21 mouse cellular contexts compared by ENCODE assay signal in genomic region chr12:91844542-91844941, GRCm38 (mm10). TPM values are rescaled to one million over a fixed set of nuclear protein-coding genes. Genes with fewer than 3 reads are reported as not detected.
DNase-seq lines count a peak whose midpoint lies in the region; ATAC-seq and TF ChIP-seq lines count a peak whose summit lies in the region.
"Had no signal": no experiment of that assay in that cellular context is flagged by ENCODE, and none has a peak within 500 bp of the region (broad histone marks: within the 10 kb centered on the region; RNA-seq: fewer than 3 reads in every experiment).

No protein-coding gene starts in this region.

- dilution Hi-C loops in CH12.LX (cut with MboI; ENCODE audit: extremely low pct_ligation_motif_present, extremely low pct_unique_long_range_greater_than_20kb, low sequenced_read_pairs): no loop called here

- H3K36me3 ChIP-seq in liver, adult 2 months (ENCODE audit: control insufficient read depth, insufficient read depth, low read length): peaks cover 29% of the 10 kb centered on the region
- H3K36me3 ChIP-seq in CH12.LX (replicated peaks in 1 of 2; ENCODE audit: control insufficient read depth in 1 of 2, insufficient read depth in 1 of 2, low read length in 1 of 2): peaks cover 30 to 61% of the 10 kb centered on the region in 2 experiments
- H3K36me3 ChIP-seq in liver, embryonic 16.5 days (ENCODE audit: control insufficient read depth, insufficient read depth): peaks cover 17% of the 10 kb centered on the region
- H3K36me3 ChIP-seq in heart, embryonic 10.5 days: peaks cover 33% of the 10 kb centered on the region

- peak overlapping the region; percentile 83 for H3K4me2 ChIP-seq in CH12.LX (ENCODE audit: insufficient read depth, low read depth, poor library complexity, severe bottlenecking)
- H3K4me2 ChIP-seq in liver, embryonic 16.5 days (ENCODE audit: low read depth, low read length): peak overlapping the region; percentile 32; the same call in 1 of the 2 replicates
- H3K4me2 ChIP-seq: embryonic facial prominence, embryonic 15.5 days; forebrain, embryonic 15.5 days; heart, embryonic 11.5 days; heart, embryonic 15.5 days; hindbrain, embryonic 15.5 days had no signal

- no peak overlapping the region for H3K9ac ChIP-seq in liver, adult 2 months (ENCODE audit: low read depth, low read length)
- H3K9ac ChIP-seq in CH12.LX (ENCODE audit: insufficient read depth, low read depth): peak overlapping the region; percentile 97
- no peak overlapping the region for H3K9ac ChIP-seq in liver, embryonic 16.5 days (ENCODE audit: low read depth, low read length)
- H3K9ac ChIP-seq: embryonic facial prominence, embryonic 15.5 days; forebrain, embryonic 15.5 days; heart, embryonic 15.5 days; hindbrain, embryonic 15.5 days had no signal

- H3K4me1 ChIP-seq in liver, adult 2 months (ENCODE audit: control insufficient read depth, insufficient read depth, low read length): peaks cover 16% of the 10 kb centered on the region
- peaks cover 4 to 31% of the 10 kb centered on the region in 2 experiments for H3K4me1 ChIP-seq in CH12.LX (ENCODE audit: control insufficient read depth in 1 of 2, insufficient read depth in 2 of 2)
- peaks cover 11% of the 10 kb centered on the region for H3K4me1 ChIP-seq in liver, embryonic 16.5 days (ENCODE audit: control insufficient read depth, low read depth, low read length)
- H3K4me1 ChIP-seq in heart, embryonic 10.5 days: 0 out of 2 replicates have a peak, but pooled peaks cover 7% of the 10 kb centered on the region

- in situ Hi-C loops in CH12.LX (cut with MboI; ENCODE audit: low pct_ligation_motif_present, low pct_unique_long_range_greater_than_20kb, low sequenced_read_pairs): no loop called here

- H3K4me3 ChIP-seq in liver, adult 2 months (ENCODE audit: insufficient read depth, low read depth, low read length): no peak overlapping the region
- no peak overlapping the region for H3K4me3 ChIP-seq in CH12.LX (replicated peaks in 1 of 3; ENCODE audit: low read depth in 2 of 3, low read length in 2 of 3, poor library complexity in 1 of 3)
- H3K4me3 ChIP-seq in liver, embryonic 16.5 days (ENCODE audit: low read depth, low read length): no peak overlapping the region
- H3K4me3 ChIP-seq in heart, embryonic 10.5 days: no peak overlapping the region
- H3K4me3 ChIP-seq: embryonic facial prominence, embryonic 15.5 days; erythroblast, embryonic 14.5 days; forebrain, embryonic 15.5 days; heart, embryonic 15.5 days; hindbrain, embryonic 15.5 days had no signal

- no peak for ATAC-seq in liver, embryonic 16.5 days (ENCODE audit: low read depth)
- ATAC-seq: forebrain, embryonic 15.5 days had no signal

- DNase-seq in liver, adult 2 months (ENCODE audit: extremely low read depth, low read depth, low spot score): peak; percentile 60
- DNase-seq in liver: no peak
- no peak for DNase-seq in CH12.LX (ENCODE audit: extremely low read depth)
- DNase-seq in ZHBTc4 (ENCODE audit: low read depth, low spot score): peak; percentile 19
- no peak for DNase-seq in heart, embryonic 10.5 days (ENCODE audit: low spot score)
- no peak for DNase-seq in layer of hippocampus, postnatal 36 days
- DNase-seq in layer of hippocampus, adult 9-10 months (ENCODE audit: low spot score): no peak
- DNase-seq: adrenal gland, postnatal 14 days; cerebellum, adult 18-20 months; cerebellum, adult 9-11 months; cerebellum, postnatal 36 days; gastrocnemius, postnatal 10 days; heart, adult 18-20 months; heart, postnatal 14 days had no signal

- H3K9me3 ChIP-seq in CH12.LX (replicated peaks; ENCODE audit: low read length): no peaks in the 10 kb centered on the region
- no peaks in the 10 kb centered on the region for H3K9me3 ChIP-seq in liver, embryonic 16.5 days (replicated peaks; ENCODE audit: control insufficient read depth, low read length)
- H3K9me3 ChIP-seq in heart, embryonic 10.5 days: no peaks in the 10 kb centered on the region
- H3K9me3 ChIP-seq: embryonic facial prominence, embryonic 15.5 days; forebrain, embryonic 15.5 days; heart, embryonic 15.5 days; hindbrain, embryonic 15.5 days had no signal

- no peaks in the 10 kb centered on the region for H3K27me3 ChIP-seq in liver, adult 2 months (ENCODE audit: control insufficient read depth, insufficient read depth, low read length)
- H3K27me3 ChIP-seq in CH12.LX (replicated peaks): no peaks in the 10 kb centered on the region
- no peaks in the 10 kb centered on the region for H3K27me3 ChIP-seq in liver, embryonic 16.5 days (ENCODE audit: control insufficient read depth, insufficient read depth, low read depth, low read length)
- no peaks in the 10 kb centered on the region for H3K27me3 ChIP-seq in heart, embryonic 10.5 days (ENCODE audit: insufficient read depth, poor library complexity, severe bottlenecking)
- H3K27me3 ChIP-seq: embryonic facial prominence, embryonic 15.5 days; forebrain, embryonic 15.5 days; heart, embryonic 15.5 days; hindbrain, embryonic 15.5 days had no signal

- TF ChIP-seq POLR2A in liver, adult 2 months (IDR thresholded peaks at IDR 0.05; ENCODE audit: extremely low read depth, insufficient read depth, low read length): no peak
- no peak for TF ChIP-seq POLR2A in CH12.LX (IDR thresholded peaks at IDR 0.05; ENCODE audit: low read depth, low read length)

- TF ChIP-seq CTCF in liver, adult 2 months (IDR thresholded peaks at IDR 0.05; ENCODE audit: low read depth, low read length): no peak
- TF ChIP-seq CTCF in CH12.LX (conservative IDR thresholded peaks at IDR 0.05 in 1 of 2, IDR thresholded peaks at IDR 0.05 in 1 of 2; ENCODE audit: low read depth in 2 of 2, low read length in 2 of 2): no peak

- no peak for TF ChIP-seq RAD21 in CH12.LX (IDR thresholded peaks at IDR 0.05; ENCODE audit: low read depth, low read length)

- H3K27ac ChIP-seq in liver, adult 2 months (replicated peaks; ENCODE audit: insufficient read depth, low read depth, low read length): peak overlapping the region; percentile 18; the same call in 1 of the 2 replicates
- peak overlapping the region; percentile 97; the same call in 1 of the 2 replicates for H3K27ac ChIP-seq in CH12.LX (ENCODE audit: insufficient read depth, low read depth)
- H3K27ac ChIP-seq in liver, embryonic 16.5 days (ENCODE audit: low read length): no peak overlapping the region
- no peak overlapping the region for H3K27ac ChIP-seq in heart, embryonic 10.5 days
- H3K27ac ChIP-seq: embryonic facial prominence, embryonic 15.5 days; forebrain, embryonic 15.5 days; heart, embryonic 15.5 days; hindbrain, embryonic 15.5 days had no signal

- TF ChIP-seq EP300 in CH12.LX (IDR thresholded peaks at IDR 0.05; ENCODE audit: low read length): no peak

- WGBS in liver, adult 2 months: 9% methylated on average over 4 of the region's 4 CpGs
- WGBS in liver, embryonic 16.5 days (ENCODE audit: insufficient replicate concordance): 53% methylated on average over 4 of the region's 4 CpGs
- 75% methylated on average over 4 of the region's 4 CpGs for WGBS in heart, embryonic 10.5 days

- H3K79me2 ChIP-seq in liver, adult 2 months (ENCODE audit: control insufficient read depth, insufficient read depth, low read length): peaks cover 11% of the 10 kb centered on the region
- H3K79me2 ChIP-seq in CH12.LX (replicated peaks; ENCODE audit: control insufficient read depth, extremely low read depth, insufficient read depth, poor library complexity, severe bottlenecking): peaks cover 55% of the 10 kb centered on the region

TF ChIP-seq in CH12.LX, 34 proteins besides CTCF, POLR2A, EP300 and RAD21:
- TF ChIP-seq HCFC1 (IDR thresholded peaks at IDR 0.05; ENCODE audit: low read depth, low read length): no peak
- TF ChIP-seq MYC (IDR thresholded peaks at IDR 0.05; ENCODE audit: low read depth, low read length): no peak
- TF ChIP-seq KAT2A (IDR thresholded peaks at IDR 0.05; ENCODE audit: insufficient replicate concordance, low read length): no peak
- TF ChIP-seq GABPA (IDR thresholded peaks at IDR 0.05; ENCODE audit: insufficient replicate concordance, low read depth, low read length): no peak
- no peak for TF ChIP-seq JUND (conservative IDR thresholded peaks at IDR 0.05; ENCODE audit: low read depth, low read length)
- no peak for TF ChIP-seq ZC3H11A (IDR thresholded peaks at IDR 0.05; ENCODE audit: low read depth, low read length)
TF ChIP-seq in CH12.LX: peak in this region for 0.

RNA-seq across cellular contexts. Expression of gene Sel1l, which starts 4.4 kb away (rescaled TPM):
- 97.2 and 107 TPM in 2 replicates for total RNA-seq in liver, adult 2 months (2014; rRNA removed)
- 37.5 and 37.7 TPM in 2 replicates for polyA plus RNA-seq in liver, adult 2 months (2012; rRNA removed)
- 126 and 155 TPM in 2 replicates for total RNA-seq in CH12.LX (2012; rRNA removed)
- total RNA-seq in CH12.LX (2014; rRNA removed): 46.6 and 49.0 TPM in 2 replicates
- 84.7 and 90.7 TPM in 2 replicates for polyA plus RNA-seq in CH12.LX (2012; ENCODE audit: insufficient read length, low read depth)
- polyA plus RNA-seq in liver, embryonic 16.5 days (2015; fragmentation: Nextera tagmentation; extraction: Ambion mirVana): 43.8 and 44.4 TPM in 2 replicates
- 65.4 and 68.7 TPM in 2 replicates for polyA plus RNA-seq in heart, embryonic 10.5 days (2016; fragmentation: Nextera tagmentation; extraction: Ambion mirVana)
- total RNA-seq in layer of hippocampus, postnatal 36 days (2021): 100 to 1,000 TPM; 187 to 204 TPM

RNA-seq across cellular contexts. Expression of gene Ston2, which starts 56.4 kb away (rescaled TPM):
- 4.6 and 6.5 TPM in 2 replicates for total RNA-seq in liver, adult 2 months (2014; rRNA removed)
- 9.3 and 11.4 TPM in 2 replicates for polyA plus RNA-seq in liver, adult 2 months (2012; rRNA removed)
- total RNA-seq in CH12.LX (2012; rRNA removed) (0.29 and 0.34 TPM in 2 replicates), CH12.LX (2014; rRNA removed) (not detected in 2 replicates)
- polyA plus RNA-seq in CH12.LX (2012; ENCODE audit: insufficient read length, low read depth): 0.21 TPM in 1 of 2 replicates, not detected in the other
- polyA plus RNA-seq in liver, embryonic 16.5 days (2015; fragmentation: Nextera tagmentation; extraction: Ambion mirVana): 10.6 and 10.8 TPM in 2 replicates
- polyA plus RNA-seq in heart, embryonic 10.5 days (2016; fragmentation: Nextera tagmentation; extraction: Ambion mirVana): 4.8 and 8.6 TPM in 2 replicates
- 10 to 100 TPM; 30.8 to 35.6 TPM for total RNA-seq in layer of hippocampus, postnatal 36 days (2021)

Comparison
In these comparisons a context has a peak if more than half of its experiments do, and no peak if none do; other contexts are left out.
1. DNase-seq: peak in liver, adult 2 months (single experiment) and ZHBTc4 (single experiment); none in liver (single experiment), CH12.LX (single experiment), heart, embryonic 10.5 days (single experiment), layer of hippocampus, postnatal 36 days (0 of 2) and layer of hippocampus, adult 9-10 months (single experiment).
2. H3K27ac ChIP-seq: peak in liver, adult 2 months (single experiment) and CH12.LX (single experiment); none in liver, embryonic 16.5 days (single experiment) and heart, embryonic 10.5 days (single experiment).